In the genomic region with DNA sequence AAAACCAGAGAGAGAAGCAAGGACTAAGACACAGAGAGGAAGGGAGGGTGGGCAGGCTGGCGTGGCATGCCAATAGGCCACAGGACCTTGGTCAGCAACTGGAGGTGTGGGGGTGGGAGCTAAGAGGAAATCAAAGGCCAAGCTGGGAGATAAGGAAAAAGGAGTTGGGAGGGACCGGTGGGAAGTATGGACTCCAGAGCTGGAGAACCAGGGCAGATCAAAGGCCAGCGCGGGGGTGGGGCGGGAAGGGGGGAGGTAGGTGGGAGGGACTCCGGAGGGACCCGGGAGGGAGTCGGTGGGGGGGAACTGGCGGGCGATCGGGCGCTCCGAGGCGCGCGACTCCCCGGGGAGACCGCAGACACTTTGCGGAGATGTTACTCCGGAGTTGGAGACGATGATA, we compare ENCODE assay signal across 15 mouse cellular contexts. TPM values are rescaled to one million over a fixed set of nuclear protein-coding genes. Genes with fewer than 3 reads are reported as not detected.
DNase-seq lines count a peak whose midpoint lies in the region; ATAC-seq and TF ChIP-seq lines count a peak whose summit lies in the region.
"Had no signal": no experiment of that assay in that cellular context is flagged by ENCODE, and none has a peak within 500 bp of the region (broad histone marks: within the 10 kb centered on the region; RNA-seq: fewer than 3 reads in every experiment).

No protein-coding gene starts in this region.

- intact Hi-C loops in gastrocnemius, adult 2 months (cut with DNase I): no loop called here

- H3K4me2 ChIP-seq in lung, embryonic 14.5 days: peak overlapping the region; percentile 31
- no peak overlapping the region for H3K4me2 ChIP-seq in lung, postnatal 0 days (replicated peaks; ENCODE audit: low read depth, low read length)
- H3K4me2 ChIP-seq in midbrain, embryonic 11.5 days: peak overlapping the region; percentile 36; the same call in 1 of the 2 replicates

- no peak for TF ChIP-seq CTCF in gastrocnemius, adult 2 months (IDR thresholded peaks at IDR 0.05)
- TF ChIP-seq CTCF in lung, embryonic 14.5 days (IDR thresholded peaks at IDR 0.05; ENCODE audit: low read depth): no peak
- no peak for TF ChIP-seq CTCF in lung, postnatal 0 days (IDR thresholded peaks at IDR 0.05)

- no peak for DNase-seq in gastrocnemius, adult 2 months
- DNase-seq in gastrocnemius, adult 18-20 months (ENCODE audit: low spot score): no peak
- no peak for DNase-seq in lung, embryonic 14.5 days
- DNase-seq in lung, postnatal 0 days (ENCODE audit: low spot score): no peak
- DNase-seq in midbrain, embryonic 11.5 days (ENCODE audit: low spot score, missing footprints): peak; percentile 86
- DNase-seq in ovary, adult 18-20 months (ENCODE audit: low spot score): no peak
- no peak for DNase-seq in urinary bladder, adult 18-20 months (ENCODE audit: low spot score in 2 of 2)
- DNase-seq: adrenal gland, adult 8-10 months; cerebellum, adult 11 months; gastrocnemius, postnatal 14 days; liver, postnatal 0 days; thymus, adult 2 months had no signal

- no peak for ATAC-seq in lung, embryonic 14.5 days (ENCODE audit: insufficient read depth)
- ATAC-seq in lung, postnatal 0 days: no peak
- no peak for ATAC-seq in midbrain, embryonic 11.5 days (ENCODE audit: low FRiP score)
- no peak for ATAC-seq in erythroid progenitor cell, adult 5-6 weeks (replicated peaks; ENCODE audit: low FRiP score, poor library complexity, severe bottlenecking)
- ATAC-seq: intestine, embryonic 15.5 days; liver, postnatal 0 days had no signal

- H3K27me3 ChIP-seq in lung, embryonic 14.5 days (ENCODE audit: insufficient read depth, low read length): peaks cover 72% of the 10 kb centered on the region
- peaks cover 43% of the 10 kb centered on the region for H3K27me3 ChIP-seq in lung, postnatal 0 days (replicated peaks; ENCODE audit: insufficient read depth, low read length)
- peaks cover 79% of the 10 kb centered on the region for H3K27me3 ChIP-seq in midbrain, embryonic 11.5 days (ENCODE audit: control insufficient read depth, insufficient read depth, low read length)

- no peaks in the 10 kb centered on the region for H3K4me1 ChIP-seq in lung, embryonic 14.5 days (ENCODE audit: insufficient read depth)
- H3K4me1 ChIP-seq in lung, postnatal 0 days (ENCODE audit: insufficient read depth, low read depth, low read length): no peaks in the 10 kb centered on the region
- no peaks in the 10 kb centered on the region for H3K4me1 ChIP-seq in midbrain, embryonic 11.5 days (ENCODE audit: control insufficient read depth, insufficient read depth, low read length)

- 0 out of 2 replicates have a peak overlapping the region, but pooled peaks have one; percentile 34 for H3K4me3 ChIP-seq in gastrocnemius, adult 2 months
- H3K4me3 ChIP-seq in lung, embryonic 14.5 days (ENCODE audit: low read depth, low read length): 0 out of 2 replicates have a peak overlapping the region, but pooled peaks have one; percentile 5
- no peak overlapping the region for H3K4me3 ChIP-seq in lung, postnatal 0 days (ENCODE audit: low read depth, low read length)
- no peak overlapping the region for H3K4me3 ChIP-seq in midbrain, embryonic 11.5 days (ENCODE audit: low read depth, low read length)
- H3K4me3 ChIP-seq: intestine, embryonic 15.5 days had no signal

- WGBS in lung, embryonic 14.5 days: 1% methylated on average over 21 of the region's 21 CpGs
- WGBS in lung, postnatal 0 days: under 1% methylated on average over 21 of the region's 21 CpGs
- WGBS in midbrain, embryonic 11.5 days: 0% methylated on average over 21 of the region's 21 CpGs

- H3K9me3 ChIP-seq in lung, embryonic 14.5 days (ENCODE audit: low read depth, low read length): no peaks in the 10 kb centered on the region
- no peaks in the 10 kb centered on the region for H3K9me3 ChIP-seq in lung, postnatal 0 days (ENCODE audit: low read length)
- H3K9me3 ChIP-seq in midbrain, embryonic 11.5 days (ENCODE audit: control insufficient read depth, low read length): no peaks in the 10 kb centered on the region
- H3K9me3 ChIP-seq: intestine, embryonic 15.5 days had no signal

- no peak for TF ChIP-seq EP300 in lung, postnatal 0 days (IDR thresholded peaks at IDR 0.05)

- no peak overlapping the region for H3K9ac ChIP-seq in lung, embryonic 14.5 days
- H3K9ac ChIP-seq in lung, postnatal 0 days (replicated peaks; ENCODE audit: low read depth): no peak overlapping the region
- H3K9ac ChIP-seq in midbrain, embryonic 11.5 days (ENCODE audit: low read length): no peak overlapping the region
- H3K9ac ChIP-seq: intestine, embryonic 15.5 days; liver, postnatal 0 days had no signal

- H3K36me3 ChIP-seq in lung, embryonic 14.5 days (ENCODE audit: insufficient read depth): no peaks in the 10 kb centered on the region
- H3K36me3 ChIP-seq in lung, postnatal 0 days (ENCODE audit: insufficient read depth, low read length): no peaks in the 10 kb centered on the region
- no peaks in the 10 kb centered on the region for H3K36me3 ChIP-seq in midbrain, embryonic 11.5 days (ENCODE audit: control insufficient read depth, insufficient read depth, low read length)
- H3K36me3 ChIP-seq: intestine, embryonic 15.5 days had no signal

- no peak overlapping the region for H3K27ac ChIP-seq in gastrocnemius, adult 2 months
- no peak overlapping the region for H3K27ac ChIP-seq in lung, embryonic 14.5 days (ENCODE audit: low read depth)
- H3K27ac ChIP-seq in lung, postnatal 0 days (ENCODE audit: low read length): no peak overlapping the region
- no peak overlapping the region for H3K27ac ChIP-seq in midbrain, embryonic 11.5 days (ENCODE audit: low read depth, low read length)
- H3K27ac ChIP-seq: intestine, embryonic 15.5 days had no signal

RNA-seq across cellular contexts. Expression of a gene that starts 21.7 kb away (rescaled TPM):
- not detected for total RNA-seq in gastrocnemius, adult 2 months (2021)
- total RNA-seq in gastrocnemius, adult 18-20 months (2021): not detected
- 0.07 TPM in 1 of 2 replicates, not detected in the other for polyA plus RNA-seq in lung, embryonic 14.5 days (2014; fragmentation: Nextera tagmentation; extraction: Ambion mirVana)
- not detected in 2 replicates for polyA plus RNA-seq in lung, postnatal 0 days (2015; fragmentation: Nextera tagmentation; extraction: Ambion mirVana)
- 0.34 and 0.57 TPM in 2 replicates for polyA plus RNA-seq in midbrain, embryonic 11.5 days (2014; fragmentation: Nextera tagmentation; extraction: Ambion mirVana)
- total RNA-seq in erythroid progenitor cell, adult 5-6 weeks (2015; ENCODE audit: low replicate concordance): not detected in 2 replicates
- not detected in 2 replicates for total RNA-seq in erythroid progenitor cell, adult 5-6 weeks (2017; ENCODE audit: low replicate concordance)
- total RNA-seq: adrenal gland, adult 8-10 months; gastrocnemius, postnatal 14 days had no signal
- polyA plus RNA-seq: liver, postnatal 0 days; spleen, adult 2 months had no signal

Comparison
In these comparisons a context has a peak if more than half of its experiments do, and no peak if none do; other contexts are left out.
1. H3K4me3 ChIP-seq: peak in gastrocnemius, adult 2 months (single experiment) and lung, embryonic 14.5 days (single experiment); none in lung, postnatal 0 days (single experiment) and midbrain, embryonic 11.5 days (single experiment).